In genomic region chr5:114825978-114826691, GRCm38 (mm10) we compare ENCODE assay signal across 8 mouse cellular contexts. TPM values are rescaled to one million over a fixed set of nuclear protein-coding genes. Genes with fewer than 3 reads are reported as not detected.
DNase-seq lines count a peak whose midpoint lies in the region; ATAC-seq lines count a peak whose summit lies in the region.
"Had no signal": no experiment of that assay in that cellular context is flagged by ENCODE, and none has a peak within 500 bp of the region (broad histone marks: within the 10 kb centered on the region; RNA-seq: fewer than 3 reads in every experiment).

No protein-coding gene starts in this region.

- WGBS in embryonic facial prominence, embryonic 11.5 days: 10% methylated on average over 26 of the region's 27 CpGs
- 11% methylated on average over 27 of the region's 27 CpGs for WGBS in limb, embryonic 12.5 days
- 11% methylated on average over 27 of the region's 27 CpGs for WGBS in midbrain, embryonic 12.5 days
- 7% methylated on average over 27 of the region's 27 CpGs for WGBS in stomach, embryonic 15.5 days

- peak; percentile 74; the same call in 1 of the 2 replicates for ATAC-seq in embryonic facial prominence, embryonic 11.5 days (replicated peaks; ENCODE audit: insufficient number of reproducible peaks, low FRiP score, low TSS enrichment, low read depth)
- ATAC-seq in hematopoietic stem cell, adult 5-6 weeks (replicated peaks in 1 of 2; ENCODE audit: insufficient read depth in 1 of 2, low FRiP score in 2 of 2, low TSS enrichment in 1 of 2, low read depth in 1 of 2, poor library complexity in 2 of 2, severe bottlenecking in 2 of 2): peak; percentile 93
- ATAC-seq in limb, embryonic 12.5 days (ENCODE audit: insufficient number of reproducible peaks, insufficient read depth, low FRiP score, low TSS enrichment, low read depth): peak; percentile 70; the same call in 1 of the 2 replicates
- peak; percentile 71 for ATAC-seq in midbrain, embryonic 12.5 days (ENCODE audit: low FRiP score, low read depth)
- ATAC-seq in stomach, embryonic 15.5 days (ENCODE audit: insufficient read depth, low FRiP score, low read depth): peak; percentile 85

- peak; percentile 97 for DNase-seq in ES-CJ7 (ENCODE audit: low read depth, low spot score)
- peak; percentile 69 for DNase-seq in adrenal gland, postnatal 25 days
- peak; percentile 91 for DNase-seq in embryonic facial prominence, embryonic 11.5 days (ENCODE audit: low spot score)

- H3K9ac ChIP-seq in embryonic facial prominence, embryonic 11.5 days (replicated peaks; ENCODE audit: low read length): peak overlapping the region; percentile 58
- peak overlapping the region; percentile 9; the same call in 1 of the 2 replicates for H3K9ac ChIP-seq in limb, embryonic 12.5 days (replicated peaks)
- H3K9ac ChIP-seq in midbrain, embryonic 12.5 days (replicated peaks): peak overlapping the region; percentile 39; the same call in 1 of the 2 replicates
- no peak overlapping the region for H3K9ac ChIP-seq in stomach, embryonic 15.5 days

- peak overlapping the region; percentile 32 for H3K4me3 ChIP-seq in embryonic facial prominence, embryonic 11.5 days (ENCODE audit: low read depth, low read length)
- peak overlapping the region; percentile 39 for H3K4me3 ChIP-seq in limb, embryonic 12.5 days (replicated peaks)
- H3K4me3 ChIP-seq in midbrain, embryonic 12.5 days: peak overlapping the region; percentile 37
- peak overlapping the region; percentile 40 for H3K4me3 ChIP-seq in stomach, embryonic 15.5 days (replicated peaks)

- H3K27me3 ChIP-seq in embryonic facial prominence, embryonic 11.5 days (ENCODE audit: control insufficient read depth, insufficient read depth, low read length): no peaks in the 10 kb centered on the region
- no peaks in the 10 kb centered on the region for H3K27me3 ChIP-seq in limb, embryonic 12.5 days
- H3K27me3 ChIP-seq in midbrain, embryonic 12.5 days: no peaks in the 10 kb centered on the region
- no peaks in the 10 kb centered on the region for H3K27me3 ChIP-seq in stomach, embryonic 15.5 days (replicated peaks)

- peak overlapping the region; percentile 45 for H3K4me2 ChIP-seq in embryonic facial prominence, embryonic 11.5 days (ENCODE audit: low read depth, low read length)
- peak overlapping the region; percentile 65 for H3K4me2 ChIP-seq in limb, embryonic 12.5 days
- H3K4me2 ChIP-seq in midbrain, embryonic 12.5 days (replicated peaks): peak overlapping the region; percentile 53
- H3K4me2 ChIP-seq in stomach, embryonic 15.5 days: peak overlapping the region; percentile 83

- no peaks in the 10 kb centered on the region for H3K36me3 ChIP-seq in embryonic facial prominence, embryonic 11.5 days (replicated peaks; ENCODE audit: control insufficient read depth, insufficient read depth, low read depth, low read length)
- peaks cover 13% of the 10 kb centered on the region for H3K36me3 ChIP-seq in limb, embryonic 12.5 days
- H3K36me3 ChIP-seq in midbrain, embryonic 12.5 days: no peaks in the 10 kb centered on the region; the same call in 1 of the 2 replicates
- peaks cover 3% of the 10 kb centered on the region; the same call in 1 of the 2 replicates for H3K36me3 ChIP-seq in stomach, embryonic 15.5 days

- H3K27ac ChIP-seq in embryonic facial prominence, embryonic 11.5 days (replicated peaks; ENCODE audit: low read depth, low read length): no peak overlapping the region
- peak overlapping the region; percentile 59 for H3K27ac ChIP-seq in limb, embryonic 12.5 days
- no peak overlapping the region for H3K27ac ChIP-seq in midbrain, embryonic 12.5 days (replicated peaks)
- H3K27ac ChIP-seq in stomach, embryonic 15.5 days: no peak overlapping the region; the same call in 1 of the 2 replicates

- no peaks in the 10 kb centered on the region for H3K4me1 ChIP-seq in embryonic facial prominence, embryonic 11.5 days (ENCODE audit: control insufficient read depth, insufficient read depth, low read length)
- 0 out of 2 replicates have a peak, but pooled peaks cover 4% of the 10 kb centered on the region for H3K4me1 ChIP-seq in limb, embryonic 12.5 days (replicated peaks)
- H3K4me1 ChIP-seq in midbrain, embryonic 12.5 days: peaks cover 9% of the 10 kb centered on the region
- peaks cover 8% of the 10 kb centered on the region for H3K4me1 ChIP-seq in stomach, embryonic 15.5 days

- no peaks in the 10 kb centered on the region for H3K9me3 ChIP-seq in embryonic facial prominence, embryonic 11.5 days (replicated peaks; ENCODE audit: control insufficient read depth, low read length)
- peaks cover 6% of the 10 kb centered on the region; the same call in 1 of the 2 replicates for H3K9me3 ChIP-seq in limb, embryonic 12.5 days
- no peaks in the 10 kb centered on the region for H3K9me3 ChIP-seq in midbrain, embryonic 12.5 days
- no peaks in the 10 kb centered on the region for H3K9me3 ChIP-seq in stomach, embryonic 15.5 days

RNA-seq across cellular contexts. Expression of gene 1500011B03Rik, which starts 2.9 kb away (rescaled TPM):
- total RNA-seq in adrenal gland, postnatal 25 days (2021): 35.7 and 47.5 TPM in 2 replicates
- 115 and 121 TPM in 2 replicates for polyA plus RNA-seq in embryonic facial prominence, embryonic 11.5 days (2014; fragmentation: Nextera tagmentation; extraction: Ambion mirVana)
- total RNA-seq in hematopoietic stem cell, adult 5-6 weeks (2017): 62.8 and 67.2 TPM in 2 replicates
- polyA plus RNA-seq in limb, embryonic 12.5 days (2016; fragmentation: Nextera tagmentation; extraction: Ambion mirVana): 95.7 and 99.3 TPM in 2 replicates
- 154 and 167 TPM in 2 replicates for polyA plus RNA-seq in midbrain, embryonic 12.5 days (2016; fragmentation: Nextera tagmentation; extraction: Ambion mirVana)
- 78.6 and 82.0 TPM in 2 replicates for polyA plus RNA-seq in stomach, embryonic 15.5 days (2015; fragmentation: Nextera tagmentation; extraction: Ambion mirVana)

RNA-seq across cellular contexts. Expression of gene 4930519G04Rik, which starts 27.3 kb away (rescaled TPM):
- not detected in 2 replicates for total RNA-seq in adrenal gland, postnatal 25 days (2021)
- not detected in 2 replicates for polyA plus RNA-seq in embryonic facial prominence, embryonic 11.5 days (2014; fragmentation: Nextera tagmentation; extraction: Ambion mirVana)
- total RNA-seq in hematopoietic stem cell, adult 5-6 weeks (2017): 0.65 TPM in 1 of 2 replicates, not detected in the other
- polyA plus RNA-seq in limb, embryonic 12.5 days (2016; fragmentation: Nextera tagmentation; extraction: Ambion mirVana): not detected in 2 replicates
- polyA plus RNA-seq in midbrain, embryonic 12.5 days (2016; fragmentation: Nextera tagmentation; extraction: Ambion mirVana): not detected in 2 replicates
- polyA plus RNA-seq in stomach, embryonic 15.5 days (2015; fragmentation: Nextera tagmentation; extraction: Ambion mirVana): not detected in 2 replicates
- total RNA-seq: left cerebral cortex, postnatal 10 days had no signal

RNA-seq across cellular contexts. Expression of gene Gm9936, which starts 32.3 kb away (rescaled TPM):
- 0.09 TPM in 1 of 2 replicates, not detected in the other for total RNA-seq in adrenal gland, postnatal 25 days (2021)
- polyA plus RNA-seq in embryonic facial prominence, embryonic 11.5 days (2014; fragmentation: Nextera tagmentation; extraction: Ambion mirVana): 0.14 and 0.29 TPM in 2 replicates
- total RNA-seq in hematopoietic stem cell, adult 5-6 weeks (2017): not detected in 2 replicates
- polyA plus RNA-seq in limb, embryonic 12.5 days (2016; fragmentation: Nextera tagmentation; extraction: Ambion mirVana): 0.23 and 0.31 TPM in 2 replicates
- 0.47 and 0.71 TPM in 2 replicates for polyA plus RNA-seq in midbrain, embryonic 12.5 days (2016; fragmentation: Nextera tagmentation; extraction: Ambion mirVana)
- polyA plus RNA-seq in stomach, embryonic 15.5 days (2015; fragmentation: Nextera tagmentation; extraction: Ambion mirVana): 0.09 and 0.12 TPM in 2 replicates

RNA-seq across cellular contexts. Expression of gene Git2, which starts 50.8 kb away (rescaled TPM):
- total RNA-seq in adrenal gland, postnatal 25 days (2021): 50.4 and 52.3 TPM in 2 replicates
- polyA plus RNA-seq in embryonic facial prominence, embryonic 11.5 days (2014; fragmentation: Nextera tagmentation; extraction: Ambion mirVana): 33.9 and 37.7 TPM in 2 replicates
- 120 and 128 TPM in 2 replicates for total RNA-seq in hematopoietic stem cell, adult 5-6 weeks (2017)
- 46.8 and 48.8 TPM in 2 replicates for polyA plus RNA-seq in limb, embryonic 12.5 days (2016; fragmentation: Nextera tagmentation; extraction: Ambion mirVana)
- polyA plus RNA-seq in midbrain, embryonic 12.5 days (2016; fragmentation: Nextera tagmentation; extraction: Ambion mirVana): 48.4 and 52.6 TPM in 2 replicates
- polyA plus RNA-seq in stomach, embryonic 15.5 days (2015; fragmentation: Nextera tagmentation; extraction: Ambion mirVana): 36.7 and 39.8 TPM in 2 replicates

RNA-seq across cellular contexts. Expression of gene Ankrd13a, which starts 51.7 kb away (rescaled TPM):
- total RNA-seq in adrenal gland, postnatal 25 days (2021): 74.6 and 93.8 TPM in 2 replicates
- polyA plus RNA-seq in embryonic facial prominence, embryonic 11.5 days (2014; fragmentation: Nextera tagmentation; extraction: Ambion mirVana): 58.3 and 60.4 TPM in 2 replicates
- total RNA-seq in hematopoietic stem cell, adult 5-6 weeks (2017): 480 and 493 TPM in 2 replicates
- 52.9 and 58.5 TPM in 2 replicates for polyA plus RNA-seq in limb, embryonic 12.5 days (2016; fragmentation: Nextera tagmentation; extraction: Ambion mirVana)
- 71.1 and 77.7 TPM in 2 replicates for polyA plus RNA-seq in midbrain, embryonic 12.5 days (2016; fragmentation: Nextera tagmentation; extraction: Ambion mirVana)
- 48.9 and 49.0 TPM in 2 replicates for polyA plus RNA-seq in stomach, embryonic 15.5 days (2015; fragmentation: Nextera tagmentation; extraction: Ambion mirVana)
